Mouse (Mus musculus) thymus, adult 2 months (tissue): ENCODE measurements around the gene Filip1.

Experiments
- CTCF ChIP-seq: fragments of 200-500 bp; IDR thresholded peaks from 2 replicates; pipeline ENCODE4 v1.5.1; 2012; ENCODE audit warnings: mild to moderate bottlenecking, control low read depth, low read length, moderate library complexity, borderline replicate concordance; ENCODE audit not compliant: control insufficient read depth, poor library complexity, insufficient read depth; ENCODE audit errors: extremely low read depth
- POLR2A ChIP-seq: fragments of 200-500 bp; IDR thresholded peaks from 2 replicates; pipeline ENCODE4 v1.6.1; 2012; ENCODE audit warnings: mild to moderate bottlenecking, low read length, control low read depth, moderate library complexity; ENCODE audit not compliant: control insufficient read depth, poor library complexity, insufficient read depth; ENCODE audit errors: extremely low read depth

GRCm38 (mm10) chr9:79889132-79889531 lies 123.5 kb downstream of the Filip1 start:
- TF ChIP-seq POLR2A (no peak), CTCF (no peak)
